Mouse (Mus musculus): ENCODE measurements around the gene Prmt2.

Prmt2 gene

GRCm38 (mm10) chr10:76237341-76238225 is at the start of gene Prmt2:
TSS of gene Prmt2 (minus strand) at chr10:76237865.
- DNase-seq (ENCODE audit: extremely low spot score, low read depth, low spot score), result peak; percentile 86

- DNase-seq (ENCODE audit: extremely low spot score, low read depth, low spot score), result no peak
Observed at GRCm38 (mm10) chr10:76278541-76279097, 41.0 kb upstream of the Prmt2 start.

DNA sequence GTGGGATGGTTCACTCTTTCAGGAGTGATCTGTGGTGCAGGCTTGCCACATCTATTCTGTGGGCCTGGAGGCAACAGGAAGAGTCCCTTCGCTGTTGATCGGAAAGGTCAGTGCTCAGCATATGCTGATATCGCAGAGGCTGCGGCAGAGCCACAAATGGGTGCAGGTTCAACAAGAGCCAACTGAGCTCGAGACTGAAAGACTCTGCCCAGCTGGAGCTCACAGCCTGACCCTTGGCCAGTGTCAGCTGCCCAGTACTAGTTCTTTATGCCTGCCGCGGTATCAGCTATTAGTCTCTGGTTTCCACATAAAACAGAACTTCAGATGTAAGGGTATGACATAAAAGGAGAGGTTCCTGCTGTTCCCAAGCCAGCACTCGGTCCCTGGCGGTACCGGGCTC is 37.6 kb upstream of the Prmt2 start:
- DNase-seq (ENCODE audit: extremely low spot score, low read depth, low spot score), result no peak

DNA sequence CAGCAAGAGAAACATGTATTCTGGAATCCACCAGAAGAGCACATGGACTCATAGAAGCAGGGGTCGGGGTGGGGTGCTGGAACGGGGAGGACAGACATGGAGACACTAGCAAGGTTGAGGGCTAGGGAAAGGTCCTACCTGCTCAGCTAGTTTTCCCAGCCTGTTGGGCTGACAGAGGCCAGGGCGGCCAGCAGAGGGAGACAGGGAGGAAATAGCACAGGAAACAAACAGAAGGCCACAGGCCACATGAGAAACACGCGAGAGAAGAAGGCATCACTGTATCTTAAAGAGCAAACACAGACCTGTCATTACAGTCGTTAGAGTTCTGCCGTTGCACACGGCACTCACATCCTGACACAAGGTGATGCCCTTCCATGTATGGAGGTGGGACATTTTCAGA is 33.6 kb upstream of the Prmt2 start:
- DNase-seq (ENCODE audit: extremely low spot score, low read depth, low spot score), result no peak

- no peak for DNase-seq (ENCODE audit: extremely low spot score, low read depth, low spot score)
Observed at GRCm38 (mm10) chr10:76262431-76262830, 24.8 kb upstream of the Prmt2 start.

- no peak for DNase-seq (ENCODE audit: extremely low spot score, low read depth, low spot score)
Observed at GRCm38 (mm10) chr10:76261447-76261846, 23.8 kb upstream of the Prmt2 start.

- no peak for DNase-seq (ENCODE audit: extremely low spot score, low read depth, low spot score)
Observed at GRCm38 (mm10) chr10:76260358-76261059, 22.8 kb upstream of the Prmt2 start.

DNA sequence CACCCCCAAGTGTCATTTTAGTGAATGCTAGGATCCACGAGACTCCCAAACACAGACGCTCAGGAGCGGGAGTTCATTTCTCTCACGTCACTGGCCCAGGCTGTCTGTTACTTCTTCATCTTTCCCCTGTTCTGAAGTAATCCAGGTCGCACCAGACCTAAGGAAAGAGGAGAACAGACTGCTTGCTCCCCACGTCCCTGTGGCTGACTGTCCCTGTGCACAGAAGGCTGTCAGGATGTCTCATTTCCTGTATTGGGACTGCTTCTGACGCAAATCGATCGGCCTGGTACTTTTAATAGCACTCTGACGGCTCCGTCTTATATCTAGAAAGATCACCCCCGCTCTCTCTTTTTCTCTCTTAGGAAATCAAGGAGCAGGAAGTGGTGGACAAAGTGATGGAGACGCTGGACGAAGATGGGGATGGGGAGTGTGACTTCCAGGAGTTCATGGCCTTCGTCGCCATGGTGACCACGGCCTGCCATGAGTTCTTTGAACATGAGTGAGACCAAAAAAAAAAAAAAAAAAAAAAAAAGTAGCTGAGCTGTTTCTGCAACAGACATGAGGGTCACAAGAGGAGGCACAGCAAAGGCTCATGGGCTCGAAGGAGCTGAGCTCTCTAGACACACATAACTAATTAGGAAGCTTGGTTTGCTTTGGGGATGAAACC is 22.0 kb upstream of the Prmt2 start:
- no peak for DNase-seq (ENCODE audit: extremely low spot score, low read depth, low spot score)

DNA sequence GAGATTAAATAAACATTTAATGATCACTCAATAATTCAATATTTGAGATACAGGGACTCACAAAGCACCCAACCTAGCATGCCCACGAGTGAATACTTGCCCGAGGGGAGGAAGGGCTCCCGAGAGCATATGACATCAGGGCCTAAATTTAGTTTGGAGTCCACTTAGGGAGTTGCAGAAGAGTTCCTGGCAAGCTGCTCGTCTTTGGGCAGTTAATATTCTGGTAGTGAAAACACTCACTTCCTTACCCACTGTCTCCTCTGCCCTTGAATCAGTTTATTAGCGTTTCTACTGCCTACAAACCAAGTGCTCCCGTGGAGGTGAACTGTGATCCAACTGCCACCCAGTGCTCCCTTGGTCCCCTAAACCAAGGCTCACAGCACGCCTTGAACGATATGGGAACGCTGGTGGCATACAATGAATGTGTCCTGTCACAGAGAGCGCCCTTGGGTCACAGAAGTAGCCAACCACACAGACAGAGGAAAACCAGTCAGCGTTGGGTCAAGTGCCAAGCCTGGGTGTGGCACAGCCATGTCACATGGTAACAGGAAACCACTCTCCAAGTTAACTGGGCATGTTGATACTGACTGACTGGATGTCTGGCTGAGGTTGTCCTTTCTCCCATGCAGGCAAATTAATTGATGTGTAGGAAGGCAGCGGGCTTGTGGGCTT is 20.2 kb upstream of the Prmt2 start:
- no peak for DNase-seq (ENCODE audit: extremely low spot score, low read depth, low spot score)

DNA sequence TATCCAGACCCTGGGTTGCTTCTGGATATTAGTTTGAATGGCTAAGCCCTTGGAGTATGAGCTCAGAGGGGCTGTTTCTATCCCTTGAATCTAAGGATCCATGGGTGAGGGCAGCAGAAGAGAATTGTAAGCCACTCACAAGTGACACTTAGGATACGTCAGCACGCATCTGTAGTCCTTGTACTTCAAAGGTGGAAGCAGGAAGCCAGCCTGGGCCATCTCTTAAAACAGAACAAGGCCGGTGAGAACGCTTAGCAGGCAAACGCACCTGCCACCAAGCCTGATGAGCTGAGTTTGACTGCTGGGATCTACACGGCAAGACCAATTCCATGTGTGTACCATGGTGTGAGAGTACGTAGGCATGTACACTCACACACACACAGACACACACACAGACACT is 19.6 kb upstream of the Prmt2 start:
- no peak for DNase-seq (ENCODE audit: extremely low spot score, low read depth, low spot score)

DNA sequence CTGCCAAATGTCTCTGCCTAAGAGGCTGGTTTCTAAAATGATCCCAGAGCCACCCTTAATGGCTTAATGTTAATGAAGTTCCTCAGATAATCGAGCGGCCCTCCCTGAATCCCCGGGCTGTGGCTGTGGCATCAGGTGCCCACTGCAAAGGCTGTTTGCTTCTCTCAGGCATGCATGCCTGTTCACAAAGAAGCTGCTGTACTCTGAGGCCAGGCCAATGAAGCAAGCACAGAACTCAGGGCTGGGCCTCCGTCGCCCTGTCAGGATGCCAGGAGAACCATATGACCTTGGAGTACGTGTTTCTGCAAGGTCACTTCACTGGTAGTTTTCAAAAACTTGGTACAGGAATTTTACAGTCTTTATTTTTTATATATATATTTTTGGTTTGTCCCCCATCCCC is 18.0 kb upstream of the Prmt2 start:
- DNase-seq (ENCODE audit: extremely low spot score, low read depth, low spot score), result no peak

DNA sequence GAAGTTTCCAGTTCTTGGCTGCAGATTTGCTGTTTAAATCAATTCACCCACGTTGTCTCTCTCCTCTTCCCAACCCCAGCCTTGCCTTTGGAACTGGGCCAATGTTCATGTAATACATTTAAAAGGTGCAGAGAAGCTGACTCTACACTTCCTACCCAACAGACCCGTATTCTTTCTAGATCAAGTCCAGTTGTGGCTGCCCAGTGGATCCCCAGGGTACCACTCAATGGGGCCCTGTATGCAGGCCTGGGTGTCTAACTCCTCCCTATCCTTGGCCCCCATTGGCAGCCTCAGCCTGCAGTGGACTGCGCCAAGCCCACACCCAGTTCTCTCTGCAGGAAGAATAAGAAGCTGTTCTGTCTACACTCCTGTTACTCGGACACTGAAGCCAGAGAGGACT is 15.9 kb upstream of the Prmt2 start, which contains the start of gene S100b:
Gene S100b, plus strand, starts transcription at position 318 of the 400 bp plus-strand sequence.
- no peak for DNase-seq (ENCODE audit: extremely low spot score, low read depth, low spot score)

- DNase-seq (ENCODE audit: extremely low spot score, low read depth, low spot score), result no peak
Observed at GRCm38 (mm10) chr10:76253079-76253478, 15.4 kb upstream of the Prmt2 start.

DNA sequence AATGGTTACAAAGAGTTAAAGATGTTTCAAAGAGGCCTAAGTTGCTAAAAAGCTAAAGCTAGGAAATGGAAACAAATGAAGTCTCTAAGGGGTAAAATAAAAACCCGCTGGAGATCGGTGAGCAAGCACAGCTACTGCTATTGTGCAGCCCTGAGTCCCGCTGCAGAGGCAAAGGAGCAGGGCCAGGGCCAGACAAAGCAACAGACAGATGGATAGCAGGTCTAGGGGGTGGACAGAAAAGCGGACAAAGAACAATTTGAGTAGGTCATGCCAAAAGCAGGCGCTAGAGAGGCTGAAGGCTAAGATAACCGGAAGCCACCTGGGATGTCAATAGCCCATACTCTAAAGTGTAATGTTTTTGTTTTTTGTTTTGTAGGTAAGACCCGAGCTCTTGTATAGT is 13.2 kb upstream of the Prmt2 start:
- no peak for DNase-seq (ENCODE audit: extremely low spot score, low read depth, low spot score)

DNA sequence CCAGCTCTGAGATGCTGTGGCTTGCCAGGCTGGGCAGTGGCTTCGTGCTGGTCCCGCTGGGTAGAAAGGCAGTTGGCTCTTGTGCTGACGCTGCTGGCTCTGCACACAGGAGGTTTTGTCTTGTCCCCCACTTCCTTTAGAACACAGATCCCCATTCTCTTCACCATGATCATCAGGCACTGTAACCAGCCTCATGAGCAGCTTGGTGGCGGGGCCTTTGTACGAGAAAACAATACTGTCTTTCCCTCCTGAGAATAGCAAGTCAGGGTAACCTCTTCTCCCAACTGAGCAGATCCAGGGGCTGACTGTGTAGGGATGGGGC is 10.9 kb upstream of the Prmt2 start:
- no peak for DNase-seq (ENCODE audit: extremely low spot score, low read depth, low spot score)

DNA sequence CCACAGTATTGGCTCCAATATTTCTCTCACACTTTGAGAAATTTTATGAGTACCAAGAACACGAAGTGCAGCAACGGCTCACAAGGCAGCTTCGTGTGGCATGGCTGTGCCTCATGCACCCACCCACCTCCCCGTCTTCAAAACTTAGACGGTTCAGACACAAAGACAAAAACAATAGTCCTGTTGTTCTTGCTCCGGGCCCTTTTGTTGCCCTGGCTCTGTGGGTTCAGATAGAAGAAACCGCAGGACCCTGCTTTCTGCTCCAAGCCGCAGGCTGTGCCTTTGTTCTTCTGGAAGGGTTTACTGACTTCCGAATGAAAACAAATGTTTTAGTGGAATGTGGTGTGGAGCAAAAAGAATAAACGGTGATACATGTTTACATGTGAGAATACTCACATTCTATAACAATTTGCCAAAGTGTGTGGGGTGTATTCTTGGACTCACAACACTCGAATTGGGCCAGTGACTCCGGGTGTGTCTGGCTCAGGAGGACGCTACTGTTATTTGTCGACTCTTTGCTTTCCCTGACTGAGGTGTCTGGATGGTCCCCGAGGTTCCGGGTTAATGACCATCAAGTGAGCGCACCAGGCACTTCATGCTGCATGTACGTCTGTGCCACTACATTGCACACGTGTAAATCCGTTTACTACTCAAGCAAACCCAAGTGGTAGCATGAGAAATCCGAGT is 10.4 kb upstream of the Prmt2 start:
- no peak for DNase-seq (ENCODE audit: extremely low spot score, low read depth, low spot score)

- DNase-seq (ENCODE audit: extremely low spot score, low read depth, low spot score), result no peak
Observed at GRCm38 (mm10) chr10:76246601-76247000, 8.9 kb upstream of the Prmt2 start.

DNA sequence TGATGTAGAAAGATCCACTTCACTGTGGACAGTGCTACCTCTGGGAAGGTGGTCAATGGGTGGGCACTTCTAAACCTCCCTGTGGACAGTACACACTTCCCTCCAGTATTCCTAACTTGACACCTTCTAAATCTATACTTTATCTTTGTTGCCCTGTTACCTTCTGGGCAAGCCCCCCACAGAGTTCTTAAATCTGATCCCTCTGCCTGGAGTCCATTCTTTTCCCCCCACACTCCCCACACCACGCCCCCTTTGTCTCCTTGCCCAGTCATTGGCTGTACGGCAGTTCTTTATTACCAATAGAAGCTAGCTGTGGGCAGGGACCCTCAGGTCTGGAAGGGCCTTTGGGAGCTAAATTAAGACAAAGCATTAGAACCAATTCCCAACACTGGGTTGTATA is 7.4 kb upstream of the Prmt2 start:
- no peak for DNase-seq (ENCODE audit: extremely low spot score, low read depth, low spot score)

GRCm38 (mm10) chr10:76239401-76239800 is 1.7 kb upstream of the Prmt2 start:
- no peak for DNase-seq (ENCODE audit: extremely low spot score, low read depth, low spot score)

DNA sequence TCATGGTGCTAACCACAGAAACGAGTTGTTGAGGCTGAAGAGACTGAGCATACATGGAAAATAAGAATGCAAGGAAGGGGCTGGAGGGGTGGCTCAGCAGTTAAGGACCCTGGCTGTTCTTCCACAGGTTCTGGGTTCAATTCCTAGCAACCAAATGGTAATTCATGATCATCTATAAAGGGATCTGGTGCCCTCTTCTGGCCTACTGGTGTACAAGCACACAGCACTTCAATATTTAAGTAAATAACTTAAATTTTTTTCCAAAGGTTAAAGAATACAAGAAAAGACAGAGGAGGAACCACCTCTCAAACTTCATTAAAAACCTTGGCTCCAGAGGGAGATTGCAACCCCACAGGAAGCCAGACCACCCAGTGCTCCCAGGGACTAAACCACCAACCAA is 8.0 kb downstream of the Prmt2 start:
- DNase-seq (ENCODE audit: extremely low spot score, low read depth, low spot score), result no peak

All from hindlimb bud, embryonic 11.5 days (tissue).